17 mouse cellular contexts compared by ENCODE assay signal in genomic region chr2:165248967-165249366, GRCm38 (mm10). TPM values are rescaled to one million over a fixed set of nuclear protein-coding genes. Genes with fewer than 3 reads are reported as not detected.
DNase-seq lines count a peak whose midpoint lies in the region; ATAC-seq lines count a peak whose summit lies in the region.
"Had no signal": no experiment of that assay in that cellular context is flagged by ENCODE, and none has a peak within 500 bp of the region (broad histone marks: within the 10 kb centered on the region; RNA-seq: fewer than 3 reads in every experiment).

No protein-coding gene starts in this region.

- no peaks in the 10 kb centered on the region for H3K36me3 ChIP-seq in forebrain, embryonic 12.5 days (replicated peaks)
- H3K36me3 ChIP-seq in forebrain, embryonic 15.5 days: no peaks in the 10 kb centered on the region
- no peaks in the 10 kb centered on the region for H3K36me3 ChIP-seq in lung, embryonic 16.5 days (ENCODE audit: control insufficient read depth, insufficient read depth, low read length)
- H3K36me3 ChIP-seq in embryonic facial prominence, embryonic 14.5 days (ENCODE audit: control insufficient read depth, insufficient read depth, low read length): no peaks in the 10 kb centered on the region
- H3K36me3 ChIP-seq: heart, embryonic 13.5 days; liver, embryonic 13.5 days; neural tube, embryonic 15.5 days had no signal

- H3K27me3 ChIP-seq in forebrain, embryonic 12.5 days: peaks cover 93% of the 10 kb centered on the region
- H3K27me3 ChIP-seq in forebrain, embryonic 15.5 days: peaks cover 56% of the 10 kb centered on the region
- peaks cover 31% of the 10 kb centered on the region for H3K27me3 ChIP-seq in lung, embryonic 16.5 days (ENCODE audit: control insufficient read depth, insufficient read depth, low read depth, low read length)
- peaks cover 40% of the 10 kb centered on the region for H3K27me3 ChIP-seq in embryonic facial prominence, embryonic 14.5 days (replicated peaks; ENCODE audit: control insufficient read depth, insufficient read depth, low read length)

- H3K9me3 ChIP-seq in forebrain, embryonic 12.5 days: no peaks in the 10 kb centered on the region
- no peaks in the 10 kb centered on the region for H3K9me3 ChIP-seq in forebrain, embryonic 15.5 days
- H3K9me3 ChIP-seq in lung, embryonic 16.5 days (ENCODE audit: control insufficient read depth, low read length): no peaks in the 10 kb centered on the region
- H3K9me3 ChIP-seq in embryonic facial prominence, embryonic 14.5 days (ENCODE audit: control insufficient read depth, low read length): no peaks in the 10 kb centered on the region
- H3K9me3 ChIP-seq: heart, embryonic 13.5 days; liver, embryonic 13.5 days; megakaryocyte, embryonic 14.5 days; neural tube, embryonic 15.5 days had no signal

- DNase-seq in lung, postnatal 14 days: no peak
- peak; percentile 51 for DNase-seq in embryonic facial prominence, embryonic 14.5 days (ENCODE audit: low spot score)
- peak; percentile 98 for DNase-seq in retina, postnatal 1 day
- no peak for DNase-seq in kidney, adult 18-20 months
- DNase-seq: B cell, adult 2 months; cerebellum, adult 11 months; heart, postnatal 4 days; kidney, postnatal 25 days; liver, embryonic 13.5 days; thymus, postnatal 36 days had no signal

- H3K9ac ChIP-seq in forebrain, embryonic 12.5 days: no peak overlapping the region
- no peak overlapping the region for H3K9ac ChIP-seq in forebrain, embryonic 15.5 days (replicated peaks)
- no peak overlapping the region for H3K9ac ChIP-seq in lung, embryonic 16.5 days (ENCODE audit: low read length)
- no peak overlapping the region for H3K9ac ChIP-seq in embryonic facial prominence, embryonic 14.5 days (ENCODE audit: low read depth, low read length)
- H3K9ac ChIP-seq: heart, embryonic 13.5 days; liver, embryonic 13.5 days; neural tube, embryonic 15.5 days had no signal

- WGBS in forebrain, embryonic 12.5 days: 6% methylated on average over 3 of the region's 3 CpGs
- WGBS in forebrain, embryonic 15.5 days: 2% methylated on average over 3 of the region's 3 CpGs
- 20% methylated on average over 3 of the region's 3 CpGs for WGBS in lung, embryonic 16.5 days
- 10% methylated on average over 3 of the region's 3 CpGs for WGBS in embryonic facial prominence, embryonic 14.5 days

- H3K27ac ChIP-seq in forebrain, embryonic 12.5 days: no peak overlapping the region
- H3K27ac ChIP-seq in forebrain, embryonic 15.5 days (replicated peaks): no peak overlapping the region
- no peak overlapping the region for H3K27ac ChIP-seq in lung, embryonic 16.5 days (ENCODE audit: low read length)
- H3K27ac ChIP-seq in embryonic facial prominence, embryonic 14.5 days (replicated peaks; ENCODE audit: low read depth, low read length): no peak overlapping the region
- H3K27ac ChIP-seq: heart, embryonic 13.5 days; liver, embryonic 13.5 days; neural tube, embryonic 15.5 days had no signal

- H3K4me3 ChIP-seq in forebrain, embryonic 12.5 days (replicated peaks): no peak overlapping the region
- no peak overlapping the region for H3K4me3 ChIP-seq in forebrain, embryonic 15.5 days
- no peak overlapping the region for H3K4me3 ChIP-seq in lung, embryonic 16.5 days (ENCODE audit: low read length)
- no peak overlapping the region for H3K4me3 ChIP-seq in embryonic facial prominence, embryonic 14.5 days (ENCODE audit: low read depth, low read length)
- H3K4me3 ChIP-seq: heart, embryonic 13.5 days; liver, embryonic 13.5 days; megakaryocyte, embryonic 14.5 days; neural tube, embryonic 15.5 days had no signal

- H3K4me2 ChIP-seq in forebrain, embryonic 12.5 days: no peak overlapping the region
- no peak overlapping the region for H3K4me2 ChIP-seq in forebrain, embryonic 15.5 days (replicated peaks)
- no peak overlapping the region for H3K4me2 ChIP-seq in lung, embryonic 16.5 days (ENCODE audit: low read depth, low read length)
- no peak overlapping the region for H3K4me2 ChIP-seq in embryonic facial prominence, embryonic 14.5 days (ENCODE audit: low read depth, low read length)
- H3K4me2 ChIP-seq: heart, embryonic 13.5 days; liver, embryonic 13.5 days; neural tube, embryonic 15.5 days had no signal

- 0 out of 2 replicates have a peak, but pooled peaks have one; percentile 25 for ATAC-seq in forebrain, embryonic 12.5 days (ENCODE audit: low FRiP score)
- ATAC-seq in forebrain, embryonic 15.5 days (replicated peaks): no peak
- peak; percentile 86 for ATAC-seq in lung, embryonic 16.5 days (ENCODE audit: low read depth)
- ATAC-seq in embryonic facial prominence, embryonic 14.5 days (ENCODE audit: low read depth): peak; percentile 37; the same call in 1 of the 2 replicates
- ATAC-seq: intestine, postnatal 0 days had no signal

- peaks cover 31% of the 10 kb centered on the region for H3K4me1 ChIP-seq in forebrain, embryonic 12.5 days
- peaks cover 11% of the 10 kb centered on the region for H3K4me1 ChIP-seq in forebrain, embryonic 15.5 days
- peaks cover 5% of the 10 kb centered on the region for H3K4me1 ChIP-seq in lung, embryonic 16.5 days (replicated peaks; ENCODE audit: control insufficient read depth, insufficient read depth, low read length)
- H3K4me1 ChIP-seq in embryonic facial prominence, embryonic 14.5 days (ENCODE audit: control insufficient read depth, insufficient read depth, low read length): no peaks in the 10 kb centered on the region
- H3K4me1 ChIP-seq: heart, embryonic 13.5 days; liver, embryonic 13.5 days had no signal

RNA-seq across cellular contexts. Expression of gene Cdh22, which starts 14.3 kb away (rescaled TPM):
- 10.6 and 11.4 TPM in 2 replicates for polyA plus RNA-seq in forebrain, embryonic 12.5 days (2016; fragmentation: Nextera tagmentation; extraction: Ambion mirVana)
- polyA plus RNA-seq in forebrain, embryonic 15.5 days (2015; fragmentation: Nextera tagmentation; extraction: Ambion mirVana): 6.0 and 6.1 TPM in 2 replicates
- polyA plus RNA-seq in lung, embryonic 16.5 days (2015; fragmentation: Nextera tagmentation; extraction: Ambion mirVana): 0.67 and 0.88 TPM in 2 replicates
- polyA plus RNA-seq in embryonic facial prominence, embryonic 14.5 days (2014; fragmentation: Nextera tagmentation; extraction: Ambion mirVana): 0.33 and 0.93 TPM in 2 replicates
- polyA plus RNA-seq: liver, embryonic 13.5 days had no signal

RNA-seq across cellular contexts. Expression of gene Slc35c2, which starts 38.7 kb away (rescaled TPM):
- 57.9 and 62.4 TPM in 2 replicates for polyA plus RNA-seq in forebrain, embryonic 12.5 days (2016; fragmentation: Nextera tagmentation; extraction: Ambion mirVana)
- 61.4 and 68.7 TPM in 2 replicates for polyA plus RNA-seq in forebrain, embryonic 15.5 days (2015; fragmentation: Nextera tagmentation; extraction: Ambion mirVana)
- 47.9 and 48.0 TPM in 2 replicates for polyA plus RNA-seq in lung, embryonic 16.5 days (2015; fragmentation: Nextera tagmentation; extraction: Ambion mirVana)
- 45.6 and 52.1 TPM in 2 replicates for polyA plus RNA-seq in embryonic facial prominence, embryonic 14.5 days (2014; fragmentation: Nextera tagmentation; extraction: Ambion mirVana)

Comparison
In these comparisons a context has a peak if more than half of its experiments do, and no peak if none do; other contexts are left out.
1. DNase-seq: peak in embryonic facial prominence, embryonic 14.5 days (single experiment) and retina, postnatal 1 day (single experiment); none in lung, postnatal 14 days (single experiment) and kidney, adult 18-20 months (single experiment).